Mouse (Mus musculus) ovary, postnatal 10 days (tissue): ENCODE data around the gene Gpr155.

Experiments used
- DNase-seq: peaks from one replicate; pipeline ENCODE4 v3.0.0; 2022; ENCODE audit warnings: low spot score

Gene Gpr155

DNA sequence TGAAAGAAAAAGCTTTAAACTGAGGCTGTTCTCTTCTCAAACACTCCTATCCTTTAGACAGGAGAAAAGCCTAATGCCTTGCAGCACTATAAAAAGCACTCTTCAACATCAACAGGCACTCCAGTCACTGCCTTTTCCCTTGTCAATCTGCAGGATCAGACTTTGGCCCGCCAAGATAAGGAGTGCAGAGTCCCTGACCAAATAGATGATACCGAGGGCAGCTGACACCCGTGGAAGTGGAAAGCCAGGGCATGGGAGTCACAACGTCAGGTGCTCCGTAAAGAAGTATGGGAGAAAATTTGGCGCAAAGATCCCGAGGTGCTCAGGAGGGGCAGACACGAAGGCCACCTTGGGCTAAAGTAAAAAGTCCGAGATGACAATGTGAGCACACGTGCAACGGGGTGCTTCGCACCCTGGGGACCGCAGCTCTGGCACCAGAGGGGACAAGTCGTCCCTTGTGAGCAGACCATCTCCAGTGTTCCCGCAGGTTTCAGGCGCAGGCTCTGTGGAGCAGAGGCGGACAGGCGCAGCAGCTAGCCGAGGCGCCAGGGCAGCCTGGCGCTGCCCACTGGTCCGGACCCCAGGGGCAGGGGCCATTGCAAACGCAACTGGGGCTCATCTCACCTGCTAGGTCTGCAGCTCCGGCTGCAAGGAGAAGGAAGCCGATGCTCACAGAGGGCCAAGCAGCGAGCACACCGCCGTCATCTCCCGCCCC is 574 bp downstream of the Gpr155 start:
- no peak for DNase-seq

DNA sequence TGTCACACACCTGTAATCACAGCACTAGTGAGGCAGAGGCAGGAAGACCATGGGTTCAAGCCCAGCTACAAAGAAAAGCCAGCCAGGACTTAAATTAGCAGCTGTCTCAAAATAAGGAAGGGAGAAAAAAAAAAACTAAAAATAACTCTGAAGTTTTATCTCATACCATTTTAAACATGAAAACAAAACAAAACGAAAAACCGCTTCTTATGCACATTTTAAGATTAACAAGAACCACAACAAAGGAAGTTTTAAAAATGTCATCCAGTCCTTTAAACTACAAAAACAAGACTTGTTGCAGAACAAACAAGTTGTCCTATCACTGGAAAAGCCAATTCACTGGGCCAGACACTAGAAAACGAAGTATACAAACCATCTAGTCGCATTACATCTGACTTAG is 1.2 kb downstream of the Gpr155 start:
- DNase-seq = no peak

DNA sequence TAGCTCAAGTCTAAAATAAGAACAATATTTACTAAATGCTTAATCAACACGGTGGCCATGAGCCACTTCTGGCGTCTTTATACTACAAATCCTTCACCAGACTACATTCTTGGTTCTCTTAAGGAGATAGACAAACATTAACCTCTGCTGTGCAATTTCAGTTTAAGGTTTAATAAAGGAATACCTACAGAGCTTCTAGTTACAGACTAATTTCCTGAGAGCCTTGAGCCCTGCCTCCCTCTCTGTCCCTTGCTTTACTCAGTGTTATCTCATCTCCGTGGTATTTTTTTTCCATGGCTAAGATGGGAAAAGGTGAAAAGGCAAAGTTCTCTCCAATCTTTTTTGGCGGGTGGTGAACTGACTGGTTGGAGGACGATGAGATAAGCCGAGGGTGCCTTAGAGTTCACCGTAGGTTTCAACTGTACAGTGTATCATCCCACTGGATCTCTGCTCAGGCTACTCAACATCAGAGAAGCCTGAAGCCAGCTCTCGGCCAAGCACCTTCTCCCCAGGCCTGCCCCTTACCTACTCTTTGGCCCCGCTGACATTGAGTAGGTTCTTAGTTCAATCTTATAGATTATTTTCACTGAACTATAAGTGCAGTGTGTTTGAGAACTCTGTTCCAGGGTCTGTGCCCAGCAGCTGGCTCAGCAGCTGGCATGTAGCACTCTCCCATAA is 5.9 kb downstream of the Gpr155 start:
- DNase-seq = no peak

DNA sequence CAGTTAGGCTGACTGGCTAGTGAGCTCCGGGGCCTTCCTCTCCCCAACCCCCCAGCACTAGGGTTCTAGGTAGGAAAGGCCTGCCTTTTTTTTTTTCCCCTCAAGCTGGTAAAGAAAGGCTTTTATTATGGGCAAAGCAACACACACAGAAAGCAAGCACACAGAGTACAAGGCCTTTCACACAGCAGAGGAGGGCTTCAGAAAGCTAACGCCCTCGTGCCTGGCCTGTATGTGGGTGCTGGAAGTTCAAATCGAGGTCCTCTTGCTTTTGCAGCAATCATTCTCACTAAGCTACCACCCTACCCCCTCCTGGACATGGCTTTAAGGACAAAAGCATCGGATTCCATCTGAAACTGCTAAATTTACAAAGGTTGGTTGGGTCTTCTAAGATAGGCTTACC is 6.7 kb downstream of the Gpr155 start:
- DNase-seq = no peak

DNA sequence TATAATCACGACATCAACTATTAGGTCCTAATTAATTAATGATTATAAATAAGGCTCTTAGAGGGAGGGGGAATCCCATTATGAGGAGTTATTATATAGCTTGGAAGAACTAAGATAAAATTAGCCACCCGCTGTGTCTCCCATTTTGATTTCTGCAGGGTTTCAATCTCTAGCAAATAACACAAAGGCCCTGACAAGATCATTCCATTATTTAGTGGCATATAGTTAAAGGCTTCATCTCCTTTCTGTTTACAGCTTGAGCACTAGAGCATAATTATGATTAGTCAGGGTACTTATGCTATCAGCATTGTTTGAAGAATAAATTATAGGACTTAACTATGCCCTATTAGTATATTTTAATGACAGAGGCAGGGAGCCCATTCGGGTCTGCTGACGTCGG is 8.0 kb downstream of the Gpr155 start:
- no peak for DNase-seq

DNA sequence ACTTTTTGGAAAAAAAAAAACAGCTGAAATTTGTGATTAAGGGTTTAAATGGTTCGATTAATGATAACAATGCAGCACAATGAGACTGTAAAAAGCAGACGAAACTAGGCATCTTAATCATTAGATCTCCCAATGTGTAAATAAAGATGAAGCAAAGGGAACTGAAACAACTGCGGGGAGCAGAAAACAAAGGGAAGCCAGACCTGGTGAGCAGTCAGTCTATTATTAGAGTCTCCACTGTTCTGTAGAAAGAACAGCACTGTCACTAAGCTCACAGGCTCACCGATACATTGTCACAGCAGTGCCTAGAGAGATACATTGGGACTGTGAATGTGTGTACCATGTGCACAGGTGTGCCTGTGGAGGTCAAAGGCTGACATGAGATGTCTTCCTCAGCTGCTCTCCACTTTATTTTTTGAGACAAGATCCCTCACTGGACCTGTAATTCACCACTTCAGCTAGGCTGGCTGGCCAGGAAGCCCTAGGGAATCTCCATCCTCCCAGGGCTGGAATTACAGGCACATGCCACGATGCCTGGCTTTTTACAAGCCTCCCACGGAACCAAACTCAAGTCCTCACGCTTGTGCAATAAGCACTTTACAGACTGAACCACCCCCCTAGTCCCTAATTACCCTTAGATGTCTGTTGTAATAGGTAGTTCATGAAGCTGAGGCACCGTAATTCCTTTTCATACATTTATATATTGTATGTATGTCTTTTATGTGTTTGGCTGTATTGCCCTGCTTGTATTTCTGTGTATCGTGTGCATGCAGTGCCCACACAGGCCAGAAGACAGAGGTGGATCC is 14.6 kb downstream of the Gpr155 start:
- no peak for DNase-seq

DNA sequence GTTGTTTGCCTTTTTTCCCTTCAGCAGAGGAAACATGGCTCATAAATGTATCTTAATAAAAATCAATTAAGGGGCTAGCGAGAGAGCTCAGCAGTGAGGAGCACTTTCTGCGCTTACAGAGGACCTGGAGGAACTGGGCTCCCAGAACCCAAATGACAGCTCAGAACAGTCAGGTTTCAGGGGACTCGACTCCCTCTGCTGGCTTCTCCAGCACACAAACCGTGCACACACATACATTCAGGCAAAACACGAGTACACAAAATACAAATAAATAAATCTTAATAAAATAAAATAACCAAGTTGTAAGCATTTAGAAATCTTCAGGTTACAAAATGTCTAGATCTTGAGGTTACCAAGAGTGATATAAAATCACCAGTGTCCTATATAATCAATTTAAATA is 22.9 kb downstream of the Gpr155 start:
- no peak for DNase-seq

DNA sequence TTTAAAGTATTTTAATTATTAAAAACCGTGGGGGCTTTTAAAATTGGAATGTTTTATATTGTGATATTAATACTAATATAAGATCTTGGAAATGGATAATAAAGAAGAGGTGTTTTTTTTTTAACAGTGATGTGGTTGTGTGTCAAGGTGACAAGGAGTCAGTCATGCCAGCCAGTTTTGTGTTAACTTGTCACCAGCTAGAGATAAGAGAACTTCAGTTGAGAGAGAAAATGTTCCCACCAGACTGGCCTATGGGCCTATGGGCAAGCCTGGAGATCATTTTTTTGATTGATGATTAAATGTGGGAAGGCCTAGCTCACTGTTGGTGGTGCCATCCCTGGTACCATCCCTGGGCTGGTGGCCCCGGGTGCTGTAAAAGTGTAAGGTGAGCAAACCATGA is 25.8 kb downstream of the Gpr155 start:
- DNase-seq = no peak

DNA sequence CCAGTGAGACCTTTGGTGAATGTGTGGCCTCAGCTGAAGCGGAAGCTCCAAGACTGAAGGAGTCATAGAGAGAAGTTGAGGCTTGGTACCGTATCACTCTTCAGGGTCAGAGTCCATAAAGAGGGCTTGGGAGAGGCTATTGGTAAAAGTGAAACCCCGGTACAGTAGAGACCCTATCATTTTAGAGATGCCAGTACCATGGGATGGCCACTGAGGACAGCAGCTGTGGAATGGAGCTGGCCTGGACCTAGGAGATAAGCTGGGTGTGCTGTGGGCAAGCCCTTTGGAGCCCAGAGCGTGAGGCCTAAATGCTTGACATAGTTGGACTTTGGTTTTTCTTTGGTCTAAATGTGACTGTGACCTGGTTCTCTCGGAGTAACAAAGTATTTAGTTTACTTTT is 26.4 kb downstream of the Gpr155 start:
- DNase-seq = no peak

DNA sequence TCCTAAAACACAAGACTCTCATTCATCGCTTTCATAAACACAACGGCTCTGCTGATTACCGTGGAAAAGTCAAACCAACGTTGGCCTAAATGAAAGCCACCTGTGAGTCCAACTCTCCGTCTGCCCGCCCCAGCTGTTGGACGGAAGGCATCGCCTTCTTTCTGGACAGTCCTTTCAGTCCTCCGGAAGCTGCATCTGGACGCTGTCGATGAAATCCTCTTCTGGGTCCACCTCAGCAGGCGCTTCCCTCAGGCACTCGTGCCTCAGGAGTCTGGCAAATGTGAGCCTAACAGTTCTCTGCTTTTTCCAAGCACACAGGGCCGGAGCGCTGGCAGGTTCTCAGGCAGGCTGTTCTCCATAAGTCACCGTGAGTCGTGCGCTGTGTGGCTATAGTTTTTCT is 29.4 kb downstream of the Gpr155 start:
- no peak for DNase-seq

DNA sequence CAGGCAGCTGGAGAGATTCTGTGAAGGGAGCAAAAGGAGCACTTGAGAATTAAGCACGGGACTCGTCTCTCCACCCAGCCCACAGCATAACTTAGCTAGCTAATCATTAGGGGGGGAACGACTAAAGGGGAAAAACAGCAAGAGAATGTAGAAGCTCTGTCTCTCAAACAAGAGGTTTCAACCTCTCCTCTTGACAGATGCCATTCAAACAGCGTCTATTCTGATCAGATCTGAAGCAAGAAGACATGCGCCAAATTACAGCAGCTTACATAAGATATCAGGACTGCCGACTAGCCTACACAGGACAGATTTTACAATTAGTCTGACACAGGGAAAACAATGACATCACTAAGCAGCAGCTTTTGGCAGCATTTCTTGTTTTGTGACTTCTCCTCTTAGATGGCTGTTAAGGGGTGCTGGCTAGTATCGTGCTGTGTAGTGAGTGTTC is 34.4 kb downstream of the Gpr155 start:
- no peak for DNase-seq

DNA sequence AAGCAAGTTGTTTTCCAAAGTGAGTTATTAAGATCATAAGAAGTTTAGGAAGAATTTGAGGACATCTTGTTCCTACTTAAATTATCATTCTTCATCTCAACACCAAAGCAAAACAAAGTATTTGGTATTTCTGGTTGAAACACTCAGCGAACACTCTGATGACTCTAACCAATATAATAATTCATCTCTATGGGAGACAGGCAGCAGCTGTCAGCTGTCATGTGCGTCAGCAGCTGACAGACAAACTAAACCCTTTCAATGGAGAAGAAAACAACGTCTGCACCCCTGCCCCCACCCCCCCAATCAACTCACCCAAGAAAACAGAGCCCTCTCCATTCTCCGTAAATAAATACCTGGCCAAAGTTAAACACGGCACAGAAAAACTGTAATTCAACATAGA is 34.9 kb downstream of the Gpr155 start:
- no peak for DNase-seq

DNA sequence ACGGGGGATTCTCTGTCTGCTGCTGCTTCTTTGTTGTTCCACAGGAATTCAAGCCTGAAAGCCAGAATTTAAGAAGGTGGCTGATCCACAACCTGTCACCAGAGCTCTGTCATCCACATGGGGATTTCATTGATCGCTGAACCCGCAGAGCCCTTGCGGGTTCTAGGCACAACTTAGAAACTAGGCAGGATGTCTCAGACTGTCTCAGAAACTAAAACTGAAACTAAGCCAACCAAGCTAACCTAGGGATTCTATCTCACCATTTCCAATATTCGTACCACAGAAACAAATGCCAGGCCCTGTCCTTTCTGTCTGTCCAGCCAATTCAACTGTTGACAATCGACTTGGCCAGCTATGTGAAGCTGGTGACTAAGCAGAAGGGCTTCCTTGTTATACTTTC is 38.2 kb downstream of the Gpr155 start:
- no peak for DNase-seq

DNA sequence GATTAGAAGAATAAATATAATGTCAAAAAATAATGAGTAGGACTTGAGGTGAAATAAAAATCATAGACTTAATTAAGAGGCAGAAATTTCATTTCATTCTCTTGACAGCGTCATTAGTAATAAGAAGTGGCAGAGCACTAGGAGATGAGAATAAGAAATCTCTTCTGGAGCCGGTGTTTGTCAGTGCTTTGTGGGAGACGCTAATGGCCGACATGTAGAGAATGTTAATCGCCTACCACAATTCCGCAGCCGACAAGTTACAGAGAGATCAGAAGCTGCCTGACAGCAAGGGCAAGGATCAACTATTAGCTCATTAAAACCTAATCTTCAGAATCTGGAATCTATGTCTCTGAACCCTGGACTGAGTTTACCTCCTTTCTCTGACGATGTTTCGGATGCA is 38.6 kb downstream of the Gpr155 start:
- no peak for DNase-seq

DNA sequence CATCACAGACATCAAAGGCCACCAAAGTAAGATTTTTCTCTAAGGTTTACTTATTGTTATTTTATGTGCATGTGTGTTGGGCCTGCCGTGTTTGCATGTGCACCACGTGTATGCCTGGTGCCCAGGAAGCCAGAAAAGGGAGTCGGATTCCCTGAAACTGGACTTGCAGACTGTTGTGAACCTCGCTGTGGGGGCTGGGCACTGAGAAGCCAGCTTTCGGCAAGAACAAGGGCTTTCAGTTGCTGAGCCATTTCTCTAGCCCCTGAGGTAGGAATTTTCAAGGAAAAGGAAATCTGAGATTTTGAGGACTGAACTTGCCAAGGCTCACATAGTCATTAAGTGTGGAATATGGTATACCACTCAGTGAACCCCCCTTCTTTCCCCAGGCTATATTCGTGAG is 39.2 kb downstream of the Gpr155 start:
- DNase-seq = no peak

DNA sequence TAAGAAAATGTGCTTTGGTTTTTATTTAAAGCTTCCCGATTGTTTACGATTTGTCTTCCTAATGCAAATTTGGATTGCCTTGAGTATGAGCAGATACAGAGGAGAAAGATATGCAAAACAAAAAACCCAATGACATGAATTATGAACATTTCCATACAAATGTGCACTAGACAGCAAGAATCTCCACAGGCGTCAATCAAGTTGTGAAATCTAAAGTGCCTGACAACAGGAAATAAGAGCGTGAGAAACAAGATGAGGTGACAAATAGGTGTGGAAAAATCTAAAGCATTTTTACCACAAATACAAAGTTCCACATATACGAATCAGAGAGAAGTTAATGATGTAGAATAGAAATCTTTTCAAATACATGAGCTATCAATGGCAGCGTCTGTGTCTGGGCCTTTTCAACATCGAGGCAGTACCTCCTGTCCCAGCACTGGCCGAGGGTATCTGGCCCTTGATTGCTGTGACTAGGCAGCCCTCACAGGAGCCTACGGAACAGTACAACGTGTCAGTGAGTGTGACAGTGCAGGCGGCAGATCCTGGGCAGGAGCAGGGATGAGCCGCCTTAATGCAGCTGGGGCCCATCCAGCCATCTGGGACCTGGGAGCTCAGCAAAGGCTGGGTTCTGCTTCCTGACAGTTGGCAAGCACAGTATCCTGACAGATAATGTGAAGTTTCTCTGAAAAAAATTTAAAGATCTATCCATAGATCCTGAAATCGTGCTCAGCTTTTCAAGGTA is 39.9 kb downstream of the Gpr155 start:
- no peak for DNase-seq

DNA sequence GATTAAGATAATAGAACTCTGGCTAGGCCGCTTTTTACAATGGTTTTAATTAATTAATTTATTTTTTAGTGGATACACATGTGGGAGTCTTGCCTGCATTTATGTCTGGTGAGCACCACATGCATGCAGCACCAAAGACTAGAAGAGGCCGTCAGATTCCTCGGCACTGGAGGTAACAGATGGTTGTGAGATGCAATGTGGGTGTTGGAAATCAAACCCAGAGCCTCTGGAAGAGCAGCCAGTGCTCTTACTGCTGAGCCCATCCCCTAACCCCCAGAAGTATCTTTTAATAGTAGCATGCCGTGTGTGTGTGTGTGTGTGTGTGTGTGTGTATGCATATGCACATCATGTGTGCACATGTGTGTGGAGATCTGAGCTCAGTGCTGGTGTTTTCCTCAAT is 41.2 kb downstream of the Gpr155 start:
- no peak for DNase-seq

DNA sequence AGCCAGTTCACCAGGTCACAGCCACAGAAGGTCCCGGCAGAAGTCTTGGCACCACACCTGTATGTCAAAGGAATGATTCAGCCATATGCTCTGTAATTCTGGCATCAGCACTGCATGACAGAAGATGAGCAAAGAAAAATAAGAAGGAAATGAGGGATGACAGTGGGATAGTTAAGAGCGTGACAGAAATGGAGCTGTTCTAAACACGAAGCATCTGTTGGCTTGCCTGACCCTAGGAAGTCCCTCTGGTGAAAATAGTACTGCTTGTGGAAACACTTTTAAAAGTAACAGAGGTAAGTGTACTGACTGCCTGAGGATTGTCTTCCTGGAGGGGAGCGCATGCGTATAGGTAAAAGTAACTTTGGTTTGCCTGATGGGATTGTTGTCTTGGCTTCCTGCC is 42.7 kb downstream of the Gpr155 start:
- DNase-seq = no peak

DNA sequence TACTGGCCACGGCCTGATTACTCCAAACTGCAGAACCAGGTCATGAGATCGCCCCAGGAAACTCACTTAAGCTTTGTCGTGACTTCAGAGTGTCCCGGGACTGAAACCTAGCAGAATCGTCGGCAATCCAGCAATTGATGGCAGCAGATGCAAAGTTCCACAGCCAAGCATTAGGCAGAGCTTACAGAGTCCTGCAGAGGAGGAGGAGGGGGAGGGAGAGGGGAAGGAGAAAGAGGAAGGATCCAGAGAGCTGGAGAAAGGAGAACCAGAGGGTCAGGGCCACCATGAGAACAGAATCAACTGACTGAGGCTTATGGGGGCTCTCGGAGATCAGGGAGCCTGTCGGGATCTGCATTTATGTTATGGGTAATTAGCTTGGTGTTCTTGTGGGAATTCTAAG is 48.0 kb downstream of the Gpr155 start:
- DNase-seq = no peak

DNA sequence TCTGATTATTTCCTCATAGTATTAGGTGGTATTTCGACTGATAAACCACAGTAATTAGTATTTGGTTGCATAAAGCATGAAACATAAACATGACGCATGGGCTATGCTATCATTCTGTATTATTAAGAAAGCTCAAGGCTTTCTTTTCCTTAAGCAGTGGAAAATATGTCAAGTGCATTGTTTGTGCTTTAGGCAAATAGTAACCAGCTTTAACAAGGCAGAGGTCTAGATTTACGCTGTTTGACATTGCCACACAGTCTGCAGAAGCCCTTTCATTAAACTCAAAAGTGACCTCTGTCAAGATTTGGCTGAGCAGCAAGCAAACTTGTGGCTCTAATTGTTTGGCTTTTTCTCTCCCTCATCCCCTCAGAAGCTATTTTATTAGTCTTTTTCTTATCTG is 50.4 kb downstream of the Gpr155 start:
- no peak for DNase-seq

DNA sequence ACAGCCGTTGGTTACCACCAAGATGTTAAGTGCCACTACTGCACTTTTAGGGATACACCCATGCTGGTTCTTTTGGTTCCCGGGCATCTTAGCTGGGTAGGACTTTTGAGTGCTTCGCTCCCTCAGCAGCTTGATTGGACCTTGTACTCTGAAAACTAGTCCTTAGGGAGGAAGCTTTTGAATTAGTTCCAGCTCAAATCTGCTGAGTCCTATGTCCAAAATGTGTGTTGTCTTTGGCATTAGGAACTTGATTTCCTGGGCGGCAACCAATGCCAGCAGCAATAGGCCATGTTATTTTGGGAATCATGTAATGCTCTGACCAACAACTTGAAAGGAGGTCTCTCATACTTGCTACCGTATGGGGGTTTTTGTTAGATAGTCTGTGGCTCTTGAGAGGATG is 60.5 kb downstream of the Gpr155 start:
- no peak for DNase-seq

DNA sequence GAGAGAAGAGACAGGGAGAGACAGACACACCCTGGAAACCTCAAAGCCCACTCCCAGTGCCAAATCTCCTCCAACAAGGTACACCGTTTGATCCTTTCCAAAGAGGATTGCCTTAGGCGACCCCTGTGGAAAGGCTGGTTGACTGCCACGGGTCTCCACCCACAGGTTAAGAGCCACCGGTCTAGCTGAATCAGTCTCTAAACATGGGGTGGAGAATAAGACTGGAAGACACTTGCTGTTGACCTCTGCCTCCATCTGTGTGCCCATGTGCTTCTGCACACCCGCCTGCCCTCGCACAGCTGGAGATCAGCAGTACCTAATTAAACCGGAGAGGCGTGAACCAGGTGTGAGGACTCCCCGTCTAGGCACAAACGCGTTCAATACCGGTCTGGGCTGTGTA is 63.4 kb downstream of the Gpr155 start:
- no peak for DNase-seq

DNA sequence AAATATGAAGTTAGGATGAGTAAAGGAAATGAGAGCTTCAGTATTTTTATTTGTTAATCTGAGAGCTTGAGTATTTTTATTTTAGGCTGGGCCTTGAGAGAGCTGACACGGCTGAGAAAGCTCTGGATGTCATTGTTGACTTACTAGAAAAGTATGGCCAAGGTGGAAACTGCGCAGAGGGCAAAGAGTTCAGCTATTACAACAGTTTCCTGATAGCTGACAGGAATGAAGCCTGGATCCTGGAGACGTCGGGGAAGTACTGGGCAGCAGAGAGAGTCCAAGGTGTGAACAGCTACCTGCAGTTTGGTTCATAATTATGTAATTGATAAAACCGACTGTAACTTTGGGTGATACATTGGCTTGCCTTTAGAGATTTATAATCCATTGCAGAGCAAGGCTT is 67.2 kb downstream of the Gpr155 start:
- DNase-seq = no peak
